Mouse (Mus musculus) retina, postnatal 1 day (tissue): Measurements from ENCODE around the gene Pdzd8.

Source experiments
- DNase-seq: peaks from one replicate; pipeline ENCODE4 v3.0.0-alpha.2; 2012

Gene Pdzd8

DNA sequence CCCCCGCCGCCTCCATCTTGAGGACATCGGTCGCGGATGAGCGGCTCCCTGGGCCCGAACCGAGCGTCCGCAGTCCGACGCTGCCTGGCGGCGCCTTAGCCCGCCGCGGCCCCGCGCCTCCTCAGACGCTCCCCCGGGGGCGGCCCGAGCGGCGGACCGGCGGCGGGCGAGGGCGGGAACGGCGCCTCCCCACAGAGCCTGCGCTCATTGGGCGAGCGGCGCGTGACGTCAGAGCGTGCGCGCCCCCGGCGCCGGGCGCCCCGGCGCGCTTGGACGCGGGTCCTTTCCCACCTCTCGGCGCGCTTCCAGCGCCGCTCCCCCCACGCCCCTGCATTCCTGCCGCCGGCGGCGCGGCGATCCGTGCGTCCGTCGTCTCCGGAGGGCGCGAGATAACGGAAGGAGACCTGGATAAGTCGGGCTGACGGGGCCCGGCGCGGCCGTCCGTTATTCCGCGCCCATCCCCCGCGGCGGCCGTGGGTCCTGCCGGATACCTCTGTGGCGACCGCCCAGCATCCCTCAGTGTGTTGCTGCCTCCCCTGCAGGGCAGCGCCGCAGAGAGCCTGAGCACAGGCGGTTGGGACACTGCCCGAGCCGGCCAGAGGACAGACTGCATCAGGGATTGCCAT is at the start of gene Pdzd8:
Gene Pdzd8, minus strand, starts transcription at position 123 of the 626 bp plus-strand sequence.
- peak; percentile 95 for DNase-seq

DNA sequence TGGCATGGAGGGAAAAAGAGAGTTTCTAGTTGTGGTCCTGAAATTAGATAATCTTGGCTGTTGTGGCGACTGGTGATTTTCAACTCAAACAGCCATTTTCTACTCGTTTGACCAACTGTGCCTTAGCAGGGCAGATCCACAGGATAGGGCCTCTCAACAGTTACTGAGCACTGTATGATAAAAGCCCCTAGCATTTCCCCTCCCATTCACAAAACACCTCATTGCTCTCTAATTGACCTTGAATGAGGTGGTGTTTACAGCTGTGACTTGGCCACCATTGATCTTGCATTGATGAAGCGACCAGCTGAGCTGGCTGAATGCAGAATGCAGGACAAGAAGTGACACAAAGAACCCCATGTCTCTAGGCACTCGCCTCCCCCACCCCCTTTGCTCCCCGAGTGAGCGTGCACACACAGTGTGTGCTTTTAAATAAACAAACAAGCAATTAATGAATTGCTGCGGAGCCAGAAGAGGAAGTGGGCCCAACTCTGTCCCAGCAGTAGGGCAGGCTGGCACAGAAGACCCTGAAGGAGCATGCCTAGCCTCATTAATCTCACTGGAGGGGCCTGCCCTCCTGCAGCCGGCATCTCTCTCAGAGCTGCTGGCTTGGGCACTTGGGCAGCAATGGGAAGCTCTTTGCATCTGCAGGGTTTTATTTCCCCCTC is 48.3 kb upstream of the Pdzd8 start:
- DNase-seq, result peak; percentile 55

DNA sequence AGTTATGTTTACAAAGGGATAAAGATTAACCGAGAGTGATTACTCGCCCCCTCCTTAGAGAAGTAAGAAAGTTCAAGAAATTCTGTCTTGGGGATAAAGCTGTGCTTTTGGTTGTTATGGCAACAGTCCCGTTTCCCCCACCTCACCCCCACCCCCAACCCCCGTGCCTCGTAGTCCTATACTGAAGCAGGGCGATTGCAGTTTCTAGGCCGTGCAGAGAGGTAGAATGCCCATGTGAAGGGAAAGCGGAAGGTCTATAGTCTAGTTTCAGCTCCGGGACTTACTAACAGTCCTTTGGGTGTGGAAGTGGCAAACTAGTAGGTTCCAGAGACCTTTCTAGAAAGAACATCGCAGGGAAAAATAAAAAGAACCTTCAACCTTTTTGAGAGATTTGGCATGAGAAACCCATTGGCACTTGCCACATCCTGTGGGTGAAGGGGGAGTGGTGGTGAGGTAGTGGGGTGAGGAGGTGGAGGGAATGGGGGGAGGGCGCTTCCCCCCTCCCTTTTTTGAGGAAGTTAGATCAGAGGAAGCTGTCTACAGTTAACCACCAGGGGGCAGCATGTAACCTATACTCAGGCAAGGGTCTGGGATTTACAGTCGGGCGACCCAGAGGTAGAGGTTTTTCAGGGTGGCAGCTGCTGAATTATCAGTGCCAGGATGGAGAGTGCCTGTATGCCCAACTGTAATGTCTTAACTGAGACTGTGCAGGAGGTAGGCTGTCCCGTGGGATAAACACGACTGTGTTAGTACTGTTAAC is 43.4 kb upstream of the Pdzd8 start:
- DNase-seq, result peak; percentile 91

DNA sequence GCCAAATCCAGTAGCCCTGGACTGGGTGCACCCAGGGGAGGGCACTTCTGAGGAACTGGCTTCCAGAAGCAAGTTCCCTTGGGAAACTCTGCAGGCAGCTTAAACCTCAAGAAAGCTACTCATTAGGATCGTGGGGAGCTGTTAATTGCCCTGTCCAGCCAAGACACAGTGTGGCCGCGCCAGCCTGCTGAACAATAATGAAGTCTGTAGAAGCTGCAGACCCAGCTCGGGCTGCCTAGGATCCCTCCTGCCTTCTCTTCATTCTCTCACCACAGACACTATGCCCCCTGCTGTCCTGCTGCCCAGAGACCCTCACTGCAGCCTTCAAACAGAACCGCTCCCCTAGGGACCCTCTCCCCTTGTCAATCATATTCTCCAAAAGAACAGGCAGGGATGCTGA is 42.8 kb upstream of the Pdzd8 start:
- DNase-seq, result peak; percentile 46

DNA sequence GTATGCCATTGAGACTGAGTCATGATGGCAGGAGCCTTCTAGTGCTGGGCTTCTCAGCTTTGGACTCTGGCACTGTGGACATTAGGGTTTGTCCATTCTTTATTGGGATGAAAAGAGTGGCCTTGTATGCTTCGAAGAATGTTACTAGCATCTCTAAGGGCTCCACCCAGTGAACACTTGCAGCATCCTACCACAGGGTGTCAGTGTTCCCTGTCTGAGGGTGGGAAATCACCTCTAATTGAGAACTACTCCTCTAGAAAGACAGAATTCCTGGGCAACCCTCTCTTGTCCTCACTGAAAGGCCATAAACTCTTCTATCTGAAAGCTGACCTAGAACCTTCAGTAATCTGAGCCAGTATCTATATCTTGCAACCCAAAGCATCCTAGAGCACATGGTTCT is 41.6 kb upstream of the Pdzd8 start:
- peak; percentile 58 for DNase-seq

DNA sequence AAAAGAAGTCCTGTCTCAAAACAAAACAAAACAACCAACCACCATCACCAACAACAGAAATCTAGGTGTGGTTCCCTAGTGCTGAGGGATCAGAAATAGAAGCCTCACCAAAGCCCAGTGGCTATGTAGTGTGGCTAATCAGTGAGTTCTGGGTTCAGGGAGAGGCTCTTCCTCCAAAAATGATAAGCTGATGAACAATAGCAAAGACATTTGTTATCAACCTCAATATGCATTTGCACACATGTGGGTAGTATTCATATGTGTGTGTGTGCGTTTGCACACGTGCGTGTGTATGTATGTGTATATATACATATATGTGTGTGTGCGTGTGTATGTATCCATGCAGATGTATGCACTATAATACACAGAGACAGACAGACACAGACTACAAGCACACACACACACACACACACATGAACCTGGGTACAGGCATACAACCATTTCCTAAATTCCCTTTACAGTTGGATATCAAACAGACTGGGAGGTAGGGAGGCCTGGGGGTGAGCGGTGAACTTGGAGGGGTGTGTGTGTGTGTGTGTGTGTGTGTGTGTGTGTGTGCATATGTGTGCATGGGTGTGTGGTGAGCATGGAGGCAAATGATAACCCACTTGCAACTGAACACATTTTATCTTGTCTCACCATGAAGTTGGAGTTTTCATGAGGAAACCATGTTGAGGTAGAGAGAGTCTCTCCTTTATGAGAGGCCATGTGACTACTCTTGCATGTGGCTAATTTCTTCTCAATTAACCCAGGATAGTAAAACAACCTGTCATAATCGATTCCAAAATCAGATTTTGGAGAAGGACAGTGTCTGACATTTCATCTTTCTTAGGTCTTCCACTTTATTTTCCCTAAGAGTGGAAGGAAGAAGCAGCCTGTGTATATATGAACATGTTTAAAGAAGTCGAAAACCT is 39.3 kb upstream of the Pdzd8 start:
- no peak for DNase-seq

DNA sequence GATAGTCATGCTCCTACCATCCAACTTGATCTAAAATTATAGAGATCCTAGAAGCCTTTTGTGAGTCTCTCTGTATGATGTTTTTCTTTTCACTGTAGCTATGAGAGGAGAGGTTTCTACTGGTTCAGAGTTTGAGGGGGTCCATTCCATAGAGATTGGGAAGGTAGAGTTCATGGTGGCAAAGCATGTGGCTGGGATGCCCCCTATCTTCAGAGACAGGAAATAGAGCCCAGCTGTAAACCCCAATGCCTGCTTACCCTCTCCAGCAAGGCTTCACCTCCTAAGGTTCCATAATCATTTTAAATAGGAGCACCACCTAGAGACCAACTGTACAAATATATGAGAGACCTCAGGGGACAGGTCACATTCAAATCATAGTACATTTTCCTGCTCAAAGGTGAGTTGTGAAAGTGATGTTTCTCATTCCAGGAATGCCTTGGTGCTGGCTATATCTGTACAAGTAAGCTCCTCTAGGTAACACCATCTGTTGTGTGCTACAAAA is 36.9 kb upstream of the Pdzd8 start:
- no peak for DNase-seq

DNA sequence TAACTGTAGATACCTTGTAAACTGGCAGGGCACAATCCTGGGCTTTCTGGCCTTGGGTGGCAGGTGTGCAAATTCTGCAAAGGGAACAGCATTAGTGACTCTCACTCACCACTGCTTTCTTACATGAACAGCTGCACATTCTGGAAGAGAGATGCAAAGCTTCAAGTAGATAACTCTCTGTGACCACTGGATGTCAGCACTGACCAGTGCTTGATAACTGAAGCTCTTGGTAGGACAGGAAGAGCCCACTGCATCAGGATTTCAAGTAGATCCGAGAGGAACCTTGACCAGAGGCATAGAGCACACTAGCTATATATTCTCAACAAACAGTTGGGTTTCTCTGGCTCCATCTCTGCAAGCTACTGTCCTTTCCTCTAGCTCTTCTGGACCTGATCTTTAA is 34.4 kb upstream of the Pdzd8 start:
- peak; percentile 27 for DNase-seq

DNA sequence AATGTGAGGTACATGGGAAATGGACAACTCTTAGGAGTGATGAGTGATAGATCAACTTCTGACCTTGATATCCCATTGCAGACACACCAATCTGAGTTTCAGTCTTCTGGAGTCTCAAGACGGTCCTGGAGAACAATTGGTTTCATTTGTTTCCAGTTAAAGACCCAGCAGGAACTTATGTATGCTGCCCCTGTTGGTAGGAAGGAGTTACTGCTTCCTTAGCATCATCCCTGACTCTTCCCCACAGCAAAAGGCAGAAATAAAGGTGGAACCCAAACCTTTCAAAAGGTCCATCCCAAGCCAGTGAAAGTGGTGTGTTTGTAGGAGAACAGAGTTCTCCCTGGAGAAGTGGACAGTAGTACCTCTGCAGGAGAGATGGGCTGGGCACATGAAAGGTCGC is 30.9 kb upstream of the Pdzd8 start:
- DNase-seq, result no peak

DNA sequence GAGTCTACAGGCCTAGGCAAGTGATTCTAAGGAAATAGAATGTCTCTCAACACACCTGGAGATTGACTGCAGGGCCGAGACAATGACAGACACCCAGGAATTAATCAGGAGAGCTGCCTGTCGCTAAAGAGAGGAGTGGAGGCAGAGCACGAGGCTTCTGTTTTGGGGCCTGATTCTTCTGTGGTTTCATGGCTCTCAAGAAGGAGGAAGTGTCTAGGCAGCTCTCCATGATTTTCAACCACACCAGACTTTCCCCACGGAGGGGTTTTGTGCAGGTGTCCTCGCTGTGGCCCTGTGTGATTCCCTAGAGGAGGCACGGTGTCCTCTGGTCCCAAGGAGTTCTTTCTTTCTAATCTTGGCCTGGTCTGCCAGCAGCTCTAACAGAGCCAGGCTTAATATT is 29.4 kb upstream of the Pdzd8 start:
- DNase-seq, result no peak

DNA sequence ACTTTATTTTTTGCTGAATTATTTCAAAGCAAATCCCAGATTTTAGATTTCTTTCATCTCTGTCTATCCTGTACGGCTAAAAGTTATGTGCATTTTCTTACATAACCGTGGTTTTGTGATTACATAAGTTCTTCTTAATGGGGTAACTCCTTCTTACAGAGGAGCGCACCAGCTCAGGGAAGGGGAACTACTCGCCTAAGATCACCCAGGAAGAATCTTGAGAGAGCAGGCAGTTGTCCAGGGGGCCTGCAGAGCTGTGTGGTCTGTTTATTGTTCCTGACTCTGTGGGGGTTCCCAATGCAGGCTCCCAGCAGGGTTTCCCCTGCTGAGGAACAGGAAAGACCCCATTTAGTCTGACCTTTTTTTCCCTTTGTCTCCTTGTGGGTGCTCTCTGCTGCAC is 27.3 kb upstream of the Pdzd8 start:
- no peak for DNase-seq

DNA sequence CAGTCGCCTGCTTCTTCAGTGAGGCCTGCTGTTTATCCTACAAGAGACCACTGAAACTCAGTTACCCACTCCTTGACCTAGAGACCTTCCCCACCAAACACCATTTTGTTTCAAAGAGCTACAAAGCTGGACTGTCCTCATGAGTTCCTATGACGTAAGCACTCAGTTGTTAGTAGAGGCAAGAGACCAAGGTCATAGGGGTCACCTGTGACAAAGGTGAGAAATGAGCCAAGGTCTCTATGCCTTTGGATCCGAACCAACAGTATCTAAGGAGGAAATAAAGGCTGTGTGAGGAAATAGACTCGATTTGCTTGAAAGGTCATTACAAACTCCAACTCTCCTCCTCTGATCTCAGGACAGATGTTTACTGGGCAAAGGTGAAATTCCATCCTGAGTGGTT is 25.4 kb upstream of the Pdzd8 start:
- no peak for DNase-seq

DNA sequence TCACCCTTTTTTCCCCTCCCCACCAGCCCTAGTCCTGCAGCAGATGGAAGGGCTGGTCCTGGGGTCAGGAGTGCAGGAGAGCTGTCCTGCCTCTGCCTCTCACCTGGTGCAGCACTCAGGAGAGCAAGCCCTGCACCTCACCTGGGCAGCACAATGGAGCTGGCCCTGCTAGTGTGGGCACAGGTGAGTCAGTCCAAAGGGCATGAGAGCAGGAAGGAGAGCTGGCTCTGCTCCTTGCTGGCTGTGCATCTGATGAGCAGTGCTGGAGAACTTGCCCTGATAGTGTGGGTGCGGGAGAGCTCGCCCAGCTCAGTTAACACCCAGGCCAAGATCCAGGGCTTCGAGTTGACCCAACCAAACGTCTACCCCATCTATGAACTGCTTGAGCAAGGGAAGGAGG is 22.3 kb upstream of the Pdzd8 start:
- no peak for DNase-seq

DNA sequence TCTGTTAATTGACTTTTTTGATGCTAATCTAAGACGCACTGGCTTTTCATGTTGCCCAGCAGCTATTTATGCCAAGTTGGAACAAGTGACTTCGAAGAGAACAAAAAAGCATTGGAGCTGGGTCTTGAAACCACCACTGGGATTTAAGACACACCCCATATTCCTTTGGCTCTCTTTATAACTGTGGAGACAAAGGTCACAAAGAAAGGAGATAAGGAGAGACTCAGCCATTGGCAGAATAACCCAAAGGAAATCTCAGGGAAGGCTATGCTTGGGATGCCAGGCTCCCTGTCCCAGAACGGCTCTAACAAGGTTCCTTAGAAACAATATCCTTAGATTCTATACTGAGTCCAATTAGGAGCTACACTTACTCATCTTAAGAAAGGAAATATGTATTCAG is 21.1 kb upstream of the Pdzd8 start:
- no peak for DNase-seq

DNA sequence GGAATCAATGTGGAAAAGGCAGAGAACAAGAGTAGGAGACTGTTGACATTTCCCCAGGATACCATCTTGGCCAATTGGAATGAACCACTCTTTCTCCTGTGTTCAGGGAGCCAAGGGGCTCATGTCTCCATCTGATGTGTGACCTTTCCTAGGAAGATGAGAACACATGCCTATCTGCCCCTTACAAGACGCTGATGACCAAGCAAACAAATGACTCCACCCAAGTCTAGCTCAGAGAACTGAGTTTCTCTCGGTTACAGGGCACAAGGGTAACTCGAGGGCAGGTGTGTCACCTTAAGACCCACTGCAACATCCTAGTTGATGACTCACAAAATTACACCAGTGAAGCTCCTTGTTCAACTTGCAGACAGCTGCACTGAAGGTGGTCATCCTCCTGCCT is 18.1 kb upstream of the Pdzd8 start:
- no peak for DNase-seq

DNA sequence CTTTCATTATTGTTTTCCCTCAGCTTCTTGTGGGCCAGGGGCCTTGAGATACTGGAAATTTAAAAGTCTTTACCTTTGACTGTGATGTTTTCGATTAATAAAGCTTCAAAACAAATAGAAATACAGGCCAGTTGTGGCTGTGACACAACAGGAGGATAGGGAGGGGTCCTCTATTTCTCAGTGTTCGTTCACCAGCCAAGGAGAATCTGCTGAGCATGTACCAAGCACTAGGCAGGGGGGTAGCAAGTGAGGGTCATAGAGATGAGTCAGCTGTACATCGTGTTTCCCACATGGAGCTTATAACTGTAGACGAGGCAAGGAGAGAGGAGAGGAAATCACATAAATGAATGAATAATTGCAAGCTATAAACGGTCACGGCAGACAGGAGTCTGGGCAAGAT is 17.1 kb upstream of the Pdzd8 start:
- no peak for DNase-seq

DNA sequence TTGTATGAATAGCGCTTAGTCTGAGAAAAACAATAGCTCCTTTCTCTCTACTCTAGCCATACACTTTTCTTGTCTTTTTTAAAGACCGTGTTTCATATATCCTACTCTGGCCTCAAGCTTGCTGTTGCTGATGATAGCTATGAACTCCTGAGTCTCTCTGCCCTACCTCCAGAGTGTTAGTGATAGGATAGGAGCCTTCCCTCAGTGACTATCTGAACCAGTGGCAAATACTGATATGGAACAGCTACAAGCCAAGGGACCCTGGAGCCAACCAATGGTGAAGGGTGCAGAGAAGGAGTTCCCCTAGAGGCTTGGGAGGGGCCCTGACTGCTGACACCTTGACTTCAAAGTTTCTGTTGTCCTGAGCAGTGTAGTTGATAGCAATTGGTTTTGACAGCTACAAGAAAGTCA is 14.9 kb upstream of the Pdzd8 start:
- no peak for DNase-seq

DNA sequence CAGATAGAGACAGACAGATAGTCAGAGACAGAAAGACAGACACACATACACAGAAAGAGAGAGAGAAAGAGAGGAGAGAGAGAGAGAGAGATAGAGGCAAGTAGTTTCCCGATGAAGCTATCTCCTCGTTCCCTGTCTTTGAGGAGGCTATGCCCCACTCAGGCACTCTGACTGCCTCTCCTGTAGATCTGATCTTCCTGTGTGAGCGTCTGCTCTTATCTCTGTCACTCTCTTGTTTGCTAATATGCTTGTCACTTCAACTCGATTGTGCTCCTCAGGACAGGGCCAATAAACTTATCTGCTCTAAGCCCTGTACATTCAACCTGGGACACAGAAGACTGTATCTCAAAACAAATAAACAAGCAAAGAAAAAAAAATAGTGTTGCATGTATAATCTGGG is 13.6 kb upstream of the Pdzd8 start:
- no peak for DNase-seq

DNA sequence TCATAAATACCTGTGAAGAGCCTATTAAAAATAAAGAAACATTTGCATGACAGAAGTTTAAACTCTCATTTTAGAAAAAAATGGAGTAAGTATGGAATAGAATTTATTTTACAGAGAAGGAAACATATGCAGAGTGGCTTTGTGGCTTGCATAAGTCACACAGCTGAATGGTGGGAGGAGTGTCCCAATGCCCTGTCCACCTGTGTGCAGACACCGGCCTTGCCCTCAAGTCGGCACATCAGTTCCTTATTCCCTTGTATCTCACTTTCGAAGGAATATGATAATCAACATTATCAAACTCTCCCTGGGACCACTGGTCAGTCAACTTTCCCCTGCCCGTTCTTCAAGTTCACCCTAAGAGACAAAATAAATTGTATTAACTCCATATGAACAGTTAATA is 12.3 kb upstream of the Pdzd8 start:
- no peak for DNase-seq

DNA sequence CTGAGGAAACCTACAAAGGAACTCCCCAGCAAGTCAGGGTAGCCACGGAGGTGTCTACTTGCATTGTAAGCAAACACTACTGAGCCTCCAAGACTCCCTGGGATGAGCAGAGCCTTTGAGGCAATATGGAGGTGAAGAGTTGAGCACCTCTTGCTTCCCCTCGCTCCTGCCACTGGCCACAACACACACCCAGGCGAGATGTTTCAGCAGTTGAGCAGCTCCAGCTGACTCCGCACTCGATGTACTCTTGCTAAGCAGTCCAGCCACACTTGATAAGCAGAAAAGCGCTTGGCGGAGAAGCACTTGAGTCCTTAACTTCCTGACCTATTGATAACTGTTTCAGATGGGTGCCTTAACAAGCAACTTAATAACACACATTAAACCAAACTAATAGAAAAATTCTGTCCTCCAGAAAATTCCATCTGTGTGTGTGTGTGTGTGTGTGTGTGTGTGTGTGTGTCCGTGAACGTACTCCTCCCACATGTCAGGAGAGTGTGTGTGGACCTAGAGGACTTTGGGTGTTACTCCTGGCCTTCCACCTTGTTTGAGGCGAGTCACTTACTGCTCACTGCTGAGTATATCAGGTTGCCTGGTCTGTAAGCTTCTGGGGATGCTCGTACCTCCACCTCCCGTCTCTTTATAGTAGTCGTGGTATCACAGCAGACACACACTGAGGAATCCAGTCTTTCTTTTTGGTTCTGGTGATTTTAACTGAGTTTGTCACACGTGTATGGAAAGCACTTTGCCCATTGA is 11.4 kb upstream of the Pdzd8 start:
- no peak for DNase-seq

DNA sequence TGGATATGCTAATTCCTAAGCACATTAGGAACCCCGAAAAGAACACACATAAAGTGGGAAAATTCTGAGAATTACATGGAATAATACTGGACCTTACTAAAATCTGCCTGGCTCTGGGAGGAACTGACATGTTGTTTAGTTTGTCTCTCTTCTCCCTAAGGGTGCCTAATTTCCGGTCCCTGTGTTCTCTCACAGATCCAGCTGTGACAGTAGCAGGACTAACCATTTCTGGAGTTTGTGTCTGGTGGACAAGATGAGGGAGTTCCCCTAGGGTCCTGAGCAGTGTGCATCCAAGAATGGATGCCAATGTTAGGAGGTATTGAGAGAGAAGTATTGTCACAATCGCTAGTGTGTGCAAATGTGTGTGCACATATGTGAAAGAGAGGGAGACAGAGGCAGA is 10.8 kb upstream of the Pdzd8 start:
- DNase-seq, result no peak

DNA sequence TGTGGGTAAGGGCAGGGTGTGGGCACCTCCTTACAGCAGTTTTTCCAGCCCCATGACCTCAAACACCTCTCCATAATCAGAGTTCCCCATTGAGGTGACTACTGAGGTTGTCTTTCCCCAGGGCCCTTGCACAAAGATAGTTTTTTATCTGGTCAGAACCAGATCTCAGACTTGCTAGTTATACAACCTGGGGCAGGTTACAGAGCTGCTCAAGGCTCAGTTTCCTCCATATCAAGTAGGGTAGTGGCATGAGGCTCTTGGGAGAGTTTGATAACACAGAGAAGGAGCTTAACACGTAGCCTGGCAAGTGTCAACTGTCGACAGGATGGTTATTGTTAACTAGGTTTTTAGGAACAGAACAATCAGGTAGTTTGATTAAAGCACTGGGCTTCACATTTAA is 9.3 kb upstream of the Pdzd8 start:
- DNase-seq, result no peak
